In genomic region chr1:89976411-89976810, GRCm38 (mm10) we compare ENCODE assay signal across 26 mouse cellular contexts. TPM values are rescaled to one million over a fixed set of nuclear protein-coding genes. Genes with fewer than 3 reads are reported as not detected.
DNase-seq lines count a peak whose midpoint lies in the region; TF ChIP-seq lines count a peak whose summit lies in the region.
"Had no signal": no experiment of that assay in that cellular context is flagged by ENCODE, and none has a peak within 500 bp of the region (broad histone marks: within the 10 kb centered on the region; RNA-seq: fewer than 3 reads in every experiment).

No protein-coding gene starts in this region.

- H3K4me3 ChIP-seq in ES-E14 (ENCODE audit: insufficient read depth in 1 of 2, low read depth in 1 of 2, low read length in 2 of 2, poor library complexity in 1 of 2, severe bottlenecking in 1 of 2): no peak overlapping the region
- H3K4me3 ChIP-seq: embryonic facial prominence, embryonic 12.5 days; embryonic facial prominence, embryonic 15.5 days; forebrain, embryonic 12.5 days; heart, adult 2 months; heart, embryonic 10.5 days; heart, embryonic 13.5 days; hindbrain, embryonic 12.5 days; hindbrain, embryonic 15.5 days had no signal

- H3K9ac ChIP-seq in ES-E14 (ENCODE audit: insufficient read depth, low read depth, low read length, poor library complexity, severe bottlenecking): no peak overlapping the region
- H3K9ac ChIP-seq: embryonic facial prominence, embryonic 12.5 days; embryonic facial prominence, embryonic 15.5 days; forebrain, embryonic 12.5 days; heart, embryonic 13.5 days; hindbrain, embryonic 12.5 days; hindbrain, embryonic 15.5 days had no signal

- intact Hi-C loops in heart, postnatal 36 days (cut with DNase I): no loop called here

- H3K9me3 ChIP-seq in ES-E14 (ENCODE audit: control insufficient read depth, insufficient read depth, low read depth, low read length): no peaks in the 10 kb centered on the region
- H3K9me3 ChIP-seq: embryonic facial prominence, embryonic 12.5 days; embryonic facial prominence, embryonic 15.5 days; forebrain, embryonic 12.5 days; heart, embryonic 10.5 days; heart, embryonic 13.5 days; hindbrain, embryonic 12.5 days; hindbrain, embryonic 15.5 days had no signal

- in situ Hi-C loops in ES-E14 (cut with MboI; ENCODE audit: low sequenced_read_pairs in 2 of 2, unreplicated experiment in 2 of 2): no loop called here

- peak; percentile 28 for DNase-seq in heart, adult 11 months
- DNase-seq in heart, postnatal 36 days: no peak
- DNase-seq in ES-E14 (ENCODE audit: low read depth, low spot score) (peak; percentile 34), ZHBTc4 (ENCODE audit: low read depth, low spot score) (peak; percentile 72)
- no peak for DNase-seq in thymus, postnatal 14 days
- DNase-seq in kidney, postnatal 14 days: no peak
- DNase-seq: adrenal gland, adult 2 months; adrenal gland, postnatal 14 days; cerebellum, adult 11 months; cerebellum, adult 2 months; cerebellum, adult 9-11 months; cerebellum, postnatal 25 days; gastrocnemius, postnatal 14 days; heart, adult 2 months; heart, postnatal 14 days had no signal

- H3K36me3 ChIP-seq in ES-E14 (ENCODE audit: control insufficient read depth, insufficient read depth, low read length, poor library complexity, severe bottlenecking): no peaks in the 10 kb centered on the region
- H3K36me3 ChIP-seq: embryonic facial prominence, embryonic 12.5 days; embryonic facial prominence, embryonic 15.5 days; forebrain, embryonic 12.5 days; heart, embryonic 10.5 days; heart, embryonic 13.5 days; hindbrain, embryonic 12.5 days; hindbrain, embryonic 15.5 days had no signal

- no peak overlapping the region for H3K27ac ChIP-seq in ES-E14 (ENCODE audit: insufficient read depth, low read depth, low read length, poor library complexity, severe bottlenecking)
- H3K27ac ChIP-seq: embryonic facial prominence, embryonic 12.5 days; embryonic facial prominence, embryonic 15.5 days; forebrain, embryonic 12.5 days; heart, adult 2 months; heart, embryonic 10.5 days; heart, embryonic 13.5 days; hindbrain, embryonic 12.5 days; hindbrain, embryonic 15.5 days had no signal

- H3K4me1 ChIP-seq in ES-E14 (ENCODE audit: control insufficient read depth in 2 of 2, insufficient read depth in 2 of 2, low read length in 2 of 2, poor library complexity in 1 of 2): peaks cover 2 to 7% of the 10 kb centered on the region in 2 experiments; a peak in 3 of 4 replicates
- H3K4me1 ChIP-seq: embryonic facial prominence, embryonic 12.5 days; embryonic facial prominence, embryonic 15.5 days; forebrain, embryonic 12.5 days; heart, embryonic 10.5 days; hindbrain, embryonic 12.5 days; hindbrain, embryonic 15.5 days had no signal

TF ChIP-seq in ES-E14, 5 proteins besides CTCF, POLR2A, EP300 and RAD21:
- TF ChIP-seq HCFC1 (IDR thresholded peaks at IDR 0.05; ENCODE audit: borderline replicate concordance, insufficient read depth, low read length) (no peak), MAFK (IDR thresholded peaks at IDR 0.05; ENCODE audit: insufficient read depth, low read depth, low read length) (no peak), ZNF384 (IDR thresholded peaks at IDR 0.05; ENCODE audit: low read depth, low read length) (no peak), ZC3H11A (IDR thresholded peaks at IDR 0.05; ENCODE audit: borderline replicate concordance, low read depth, low read length) (no peak), CHD2 (IDR thresholded peaks at IDR 0.05; ENCODE audit: low read depth, low read length) (no peak)

RNA-seq across cellular contexts. Expression of gene Asb18, which starts 38.1 kb away (rescaled TPM):
- 10 to 100 TPM; 14.3 to 20.5 TPM for total RNA-seq in heart, postnatal 36 days (2021)
- total RNA-seq in ES-E14 (2012; rRNA removed): not detected in 2 replicates
- total RNA-seq: adrenal gland, adult 2 months; adrenal gland, postnatal 14 days; common myeloid progenitor, adult 5-6 weeks; hematopoietic stem cell, adult 5-6 weeks; MEL had no signal

RNA-seq across cellular contexts. Expression of gene Gbx2, which starts 45.4 kb away (rescaled TPM):
- not detected for total RNA-seq in heart, postnatal 36 days (2021)
- total RNA-seq in ES-E14 (2012; rRNA removed): 25.8 and 27.9 TPM in 2 replicates
- total RNA-seq: adrenal gland, adult 2 months; adrenal gland, postnatal 14 days; adrenal gland, postnatal 4 days; gastrocnemius, postnatal 14 days; heart, postnatal 14 days; MEL had no signal

Comparison
In these comparisons a context has a peak if more than half of its experiments do, and no peak if none do; other contexts are left out.
1. DNase-seq: peak in heart, adult 11 months (single experiment), ES-E14 (single experiment) and ZHBTc4 (single experiment); none in heart, postnatal 36 days (0 of 2), thymus, postnatal 14 days (single experiment) and kidney, postnatal 14 days (single experiment).
2. RNA of gene Asb18, which starts 38.1 kb away (total RNA-seq): 14.3 to 20.5 TPM in heart, postnatal 36 days; not detected in ES-E14; every median in the first group is over 10 times any median in the second.
3. RNA of gene Gbx2, which starts 45.4 kb away (total RNA-seq): 25.8 to 27.9 TPM in ES-E14; not detected in heart, postnatal 36 days; every median in the first group is over 10 times any median in the second.